8 mouse cellular contexts compared by ENCODE assay signal in the genomic region with DNA sequence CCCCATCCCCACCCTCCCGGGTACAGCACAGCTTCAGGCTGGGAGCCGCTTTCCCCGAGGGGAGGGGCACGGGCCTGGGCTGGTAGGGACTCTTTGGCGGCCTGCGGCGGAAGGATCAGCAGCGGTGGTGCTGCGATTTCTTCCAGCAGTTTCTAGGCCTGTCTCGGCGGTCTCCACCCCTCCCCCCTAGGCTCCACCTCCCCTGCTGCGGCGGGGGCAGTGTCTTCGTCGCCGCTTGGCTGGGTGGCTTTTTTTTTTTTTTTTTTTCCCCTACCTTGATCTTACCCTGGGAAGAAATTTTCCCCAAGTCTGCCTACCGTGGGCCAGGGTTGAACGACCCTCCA. TPM values are rescaled to one million over a fixed set of nuclear protein-coding genes. Genes with fewer than 3 reads are reported as not detected.
DNase-seq lines count a peak whose midpoint lies in the region; ATAC-seq lines count a peak whose summit lies in the region.

No protein-coding gene starts in this region.

- H3K4me2 ChIP-seq in heart, embryonic 13.5 days = peak overlapping the region; percentile 87
- H3K4me2 ChIP-seq in liver, embryonic 12.5 days = peak overlapping the region; percentile 98
- H3K4me2 ChIP-seq in stomach, embryonic 14.5 days (replicated peaks; ENCODE audit: low read depth, low read length) = peak overlapping the region; percentile 80

- peaks cover 34% of the 10 kb centered on the region for H3K36me3 ChIP-seq in heart, embryonic 13.5 days
- peaks cover 37% of the 10 kb centered on the region for H3K36me3 ChIP-seq in liver, embryonic 12.5 days
- H3K36me3 ChIP-seq in stomach, embryonic 14.5 days (ENCODE audit: control insufficient read depth, insufficient read depth, low read length) = peaks cover 32% of the 10 kb centered on the region

- H3K27me3 ChIP-seq in heart, embryonic 13.5 days (replicated peaks) = no peaks in the 10 kb centered on the region
- H3K27me3 ChIP-seq in liver, embryonic 12.5 days (replicated peaks) = no peaks in the 10 kb centered on the region
- H3K27me3 ChIP-seq in stomach, embryonic 14.5 days (ENCODE audit: control insufficient read depth, insufficient read depth, low read length) = no peaks in the 10 kb centered on the region

- H3K9ac ChIP-seq in heart, embryonic 13.5 days = peak overlapping the region; percentile 100
- H3K9ac ChIP-seq in liver, embryonic 12.5 days = peak overlapping the region; percentile 99
- peak overlapping the region; percentile 76 for H3K9ac ChIP-seq in stomach, embryonic 14.5 days (replicated peaks; ENCODE audit: low read depth, low read length)

- H3K4me1 ChIP-seq in brown adipose tissue, adult 24 weeks (ENCODE audit: control insufficient read depth, insufficient read depth, insufficient read length, low read length) = peaks cover 4% of the 10 kb centered on the region; the same call in 1 of the 2 replicates
- peaks cover 60% of the 10 kb centered on the region for H3K4me1 ChIP-seq in heart, embryonic 13.5 days
- H3K4me1 ChIP-seq in liver, embryonic 12.5 days = peaks cover 59% of the 10 kb centered on the region
- H3K4me1 ChIP-seq in stomach, embryonic 14.5 days (ENCODE audit: control insufficient read depth, insufficient read depth, low read length) = peaks cover 36% of the 10 kb centered on the region; the same call in 1 of the 2 replicates

- DNase-seq in kidney, postnatal 10 days = peak; percentile 99
- peak; percentile 85 to 90 for DNase-seq in natural killer cell, adult 2 months (ENCODE audit: low spot score in 2 of 2)

- H3K9me3 ChIP-seq in heart, embryonic 13.5 days = no peaks in the 10 kb centered on the region
- H3K9me3 ChIP-seq in liver, embryonic 12.5 days (replicated peaks) = no peaks in the 10 kb centered on the region
- H3K9me3 ChIP-seq in stomach, embryonic 14.5 days (ENCODE audit: control insufficient read depth, low read depth, low read length) = no peaks in the 10 kb centered on the region

- peak overlapping the region; percentile 98 for H3K4me3 ChIP-seq in brown adipose tissue, adult 24 weeks (ENCODE audit: insufficient read depth, low read depth, low read length)
- H3K4me3 ChIP-seq in heart, embryonic 13.5 days = peak overlapping the region; percentile 100
- H3K4me3 ChIP-seq in liver, embryonic 12.5 days = peak overlapping the region; percentile 94
- H3K4me3 ChIP-seq in stomach, embryonic 14.5 days (ENCODE audit: low read depth, low read length) = peak overlapping the region; percentile 100

- peak; percentile 37 for ATAC-seq in CD4-positive, CD25-positive, alpha-beta regulatory T cell, adult 4 months
- peak; percentile 76 for ATAC-seq in erythroid progenitor cell, adult 5-6 weeks (replicated peaks; ENCODE audit: low FRiP score, poor library complexity, severe bottlenecking)
- peak; percentile 54 for ATAC-seq in heart, embryonic 13.5 days (ENCODE audit: extremely low read depth, insufficient number of reproducible peaks, low FRiP score, low TSS enrichment)
- ATAC-seq in liver, embryonic 12.5 days = peak; percentile 66
- ATAC-seq in stomach, embryonic 14.5 days (ENCODE audit: insufficient number of reproducible peaks, insufficient read depth, low FRiP score, low read depth) = peak; percentile 66

- peak overlapping the region; percentile 100 for H3K27ac ChIP-seq in brown adipose tissue, adult 24 weeks (replicated peaks; ENCODE audit: low read depth, low read length)
- H3K27ac ChIP-seq in heart, embryonic 13.5 days (replicated peaks) = peak overlapping the region; percentile 99
- H3K27ac ChIP-seq in liver, embryonic 12.5 days = peak overlapping the region; percentile 96
- peak overlapping the region; percentile 98 for H3K27ac ChIP-seq in stomach, embryonic 14.5 days (ENCODE audit: low read length)

- 1% methylated on average over 18 of the region's 18 CpGs for WGBS in heart, embryonic 13.5 days
- 1% methylated on average over 18 of the region's 18 CpGs for WGBS in liver, embryonic 12.5 days (ENCODE audit: insufficient replicate concordance)
- WGBS in stomach, embryonic 14.5 days = under 1% methylated on average over 16 of the region's 18 CpGs

RNA-seq across cellular contexts. Expression of a gene that starts 0.7 kb away (rescaled TPM):
- polyA plus RNA-seq in CD4-positive, CD25-positive, alpha-beta regulatory T cell, adult 4 months (2017; shearing (Covaris generic)) = 1,000 to 10,000 TPM; 1,172 to 1,222 TPM
- polyA plus RNA-seq in brown adipose tissue, adult 24 weeks (2012; ENCODE audit: insufficient read depth, insufficient read length, missing spikeins) = 869 and 998 TPM in 2 replicates
- 200 and 204 TPM in 2 replicates for total RNA-seq in erythroid progenitor cell, adult 5-6 weeks (2015; ENCODE audit: low replicate concordance)
- 235 and 237 TPM in 2 replicates for total RNA-seq in erythroid progenitor cell, adult 5-6 weeks (2017; ENCODE audit: low replicate concordance)
- 1,372 and 1,500 TPM in 2 replicates for polyA plus RNA-seq in heart, embryonic 13.5 days (2015; fragmentation: Nextera tagmentation; extraction: Ambion mirVana)
- 1,007 and 1,098 TPM in 2 replicates for polyA plus RNA-seq in liver, embryonic 12.5 days (2016; fragmentation: Nextera tagmentation; extraction: Ambion mirVana)
- 1,573 and 1,607 TPM in 2 replicates for polyA plus RNA-seq in stomach, embryonic 14.5 days (2014; fragmentation: Nextera tagmentation; extraction: Ambion mirVana)

RNA-seq across cellular contexts. Expression of a gene that starts 10.1 kb away (rescaled TPM):
- 10 to 100 TPM; 27.6 to 39.0 TPM for polyA plus RNA-seq in CD4-positive, CD25-positive, alpha-beta regulatory T cell, adult 4 months (2017; shearing (Covaris generic))
- 17.0 and 36.4 TPM in 2 replicates for polyA plus RNA-seq in brown adipose tissue, adult 24 weeks (2012; ENCODE audit: insufficient read depth, insufficient read length, missing spikeins)
- total RNA-seq in erythroid progenitor cell, adult 5-6 weeks (2015; ENCODE audit: low replicate concordance) = 15.5 and 18.4 TPM in 2 replicates
- total RNA-seq in erythroid progenitor cell, adult 5-6 weeks (2017; ENCODE audit: low replicate concordance) = 10.3 and 14.0 TPM in 2 replicates
- 91.8 and 94.9 TPM in 2 replicates for polyA plus RNA-seq in heart, embryonic 13.5 days (2015; fragmentation: Nextera tagmentation; extraction: Ambion mirVana)
- polyA plus RNA-seq in liver, embryonic 12.5 days (2016; fragmentation: Nextera tagmentation; extraction: Ambion mirVana) = 69.1 and 72.5 TPM in 2 replicates
- 117 and 120 TPM in 2 replicates for polyA plus RNA-seq in stomach, embryonic 14.5 days (2014; fragmentation: Nextera tagmentation; extraction: Ambion mirVana)

RNA-seq across cellular contexts. Expression of a gene that starts 18.2 kb away (rescaled TPM):
- 10 to 100 TPM; 33.1 to 48.1 TPM for polyA plus RNA-seq in CD4-positive, CD25-positive, alpha-beta regulatory T cell, adult 4 months (2017; shearing (Covaris generic))
- 1.4 and 1.6 TPM in 2 replicates for polyA plus RNA-seq in brown adipose tissue, adult 24 weeks (2012; ENCODE audit: insufficient read depth, insufficient read length, missing spikeins)
- 2.1 and 2.9 TPM in 2 replicates for total RNA-seq in erythroid progenitor cell, adult 5-6 weeks (2015; ENCODE audit: low replicate concordance)
- 1.7 and 3.6 TPM in 2 replicates for total RNA-seq in erythroid progenitor cell, adult 5-6 weeks (2017; ENCODE audit: low replicate concordance)
- polyA plus RNA-seq in heart, embryonic 13.5 days (2015; fragmentation: Nextera tagmentation; extraction: Ambion mirVana) = 2.7 TPM in 2 replicates
- polyA plus RNA-seq in liver, embryonic 12.5 days (2016; fragmentation: Nextera tagmentation; extraction: Ambion mirVana) = 2.0 TPM in 2 replicates
- polyA plus RNA-seq in stomach, embryonic 14.5 days (2014; fragmentation: Nextera tagmentation; extraction: Ambion mirVana) = 3.7 and 4.2 TPM in 2 replicates

RNA-seq across cellular contexts. Expression of a gene that starts 24.3 kb away (rescaled TPM):
- under 1 TPM; 0.15 to 0.35 TPM for polyA plus RNA-seq in CD4-positive, CD25-positive, alpha-beta regulatory T cell, adult 4 months (2017; shearing (Covaris generic))
- not detected in 2 replicates for polyA plus RNA-seq in brown adipose tissue, adult 24 weeks (2012; ENCODE audit: insufficient read depth, insufficient read length, missing spikeins)
- total RNA-seq in erythroid progenitor cell, adult 5-6 weeks (2015; ENCODE audit: low replicate concordance) = not detected in 2 replicates
- not detected in 2 replicates for total RNA-seq in erythroid progenitor cell, adult 5-6 weeks (2017; ENCODE audit: low replicate concordance)
- polyA plus RNA-seq in heart, embryonic 13.5 days (2015; fragmentation: Nextera tagmentation; extraction: Ambion mirVana) = 1.4 and 1.6 TPM in 2 replicates
- 0.30 and 0.31 TPM in 2 replicates for polyA plus RNA-seq in liver, embryonic 12.5 days (2016; fragmentation: Nextera tagmentation; extraction: Ambion mirVana)
- polyA plus RNA-seq in stomach, embryonic 14.5 days (2014; fragmentation: Nextera tagmentation; extraction: Ambion mirVana) = 1.8 and 2.6 TPM in 2 replicates

RNA-seq across cellular contexts. Expression of a gene that starts 25.7 kb away (rescaled TPM):
- polyA plus RNA-seq in CD4-positive, CD25-positive, alpha-beta regulatory T cell, adult 4 months (2017; shearing (Covaris generic)) = 100 to 1,000 TPM in 1 of 2 experiments, 10 to 100 TPM in 1; 88.0 to 154 TPM
- 32.8 and 56.5 TPM in 2 replicates for polyA plus RNA-seq in brown adipose tissue, adult 24 weeks (2012; ENCODE audit: insufficient read depth, insufficient read length, missing spikeins)
- 101 and 133 TPM in 2 replicates for total RNA-seq in erythroid progenitor cell, adult 5-6 weeks (2015; ENCODE audit: low replicate concordance)
- 108 and 151 TPM in 2 replicates for total RNA-seq in erythroid progenitor cell, adult 5-6 weeks (2017; ENCODE audit: low replicate concordance)
- polyA plus RNA-seq in heart, embryonic 13.5 days (2015; fragmentation: Nextera tagmentation; extraction: Ambion mirVana) = 68.8 and 83.6 TPM in 2 replicates
- polyA plus RNA-seq in liver, embryonic 12.5 days (2016; fragmentation: Nextera tagmentation; extraction: Ambion mirVana) = 260 and 267 TPM in 2 replicates
- 72.2 and 73.0 TPM in 2 replicates for polyA plus RNA-seq in stomach, embryonic 14.5 days (2014; fragmentation: Nextera tagmentation; extraction: Ambion mirVana)

Comparison
In these comparisons a context has a peak if more than half of its experiments do, and no peak if none do; other contexts are left out.
1. Peak in every context shown above with its lines: DNase-seq, ATAC-seq, H3K4me3 ChIP-seq and H3K27ac ChIP-seq.